Mouse (Mus musculus) intestine, embryonic 14.5 days (tissue): ENCODE measurements around the gene Ralgps1. TPM values are rescaled to one million over a fixed set of nuclear protein-coding genes. Genes with fewer than 3 reads are reported as not detected.

Source experiments
- ATAC-seq: fragments of 200-750 bp; cut with Nextera tagmentation; replicated peaks from 2 replicates; pipeline ENCODE4 v1.8.0; 2017; ENCODE audit warnings: low read depth, moderate number of reproducible peaks, moderate TSS enrichment, moderate library complexity; ENCODE audit not compliant: low FRiP score, low TSS enrichment
- DNase-seq: peaks from one replicate; pipeline ENCODE4 v3.0.0-alpha.2; 2018; ENCODE audit warnings: low spot score
- H3K27ac ChIP-seq: fragments of 300-500 bp; sonication (generic); 2 replicates; pipeline ENCODE4 v1.5.1; 2014; ENCODE audit warnings: low read depth, mild to moderate bottlenecking, control low read depth
- H3K27me3 ChIP-seq: fragments of 300-500 bp; sonication (generic); replicated peaks from 2 replicates; pipeline ENCODE4 v1.6.1; 2014; ENCODE audit warnings: low read length, control low read depth; ENCODE audit not compliant: control insufficient read depth, insufficient read depth
- H3K36me3 ChIP-seq: fragments of 300-500 bp; sonication (generic); 2 replicates; pipeline ENCODE4 v1.6.1; 2014; ENCODE audit warnings: low read length, control low read depth; ENCODE audit not compliant: control insufficient read depth, insufficient read depth
- H3K4me1 ChIP-seq: fragments of 300-500 bp; sonication (generic); replicated peaks from 2 replicates; pipeline ENCODE4 v1.6.1; 2014; ENCODE audit warnings: low read length, control low read depth, mixed read lengths; ENCODE audit not compliant: control insufficient read depth, insufficient read depth
- H3K4me2 ChIP-seq: fragments of 300-500 bp; sonication (generic); 2 replicates; pipeline ENCODE4 v1.6.1; 2014; ENCODE audit warnings: low read length
- H3K4me3 ChIP-seq: fragments of 300-500 bp; sonication (generic); 2 replicates; pipeline ENCODE4 v1.5.1; 2014; ENCODE audit warnings: low read depth, low read length, control low read depth, mixed read lengths
- H3K9ac ChIP-seq: fragments of 300-500 bp; sonication (generic); 2 replicates; pipeline ENCODE4 v1.6.1; 2014; ENCODE audit warnings: mild to moderate bottlenecking, low read length
- H3K9me3 ChIP-seq: fragments of 300-500 bp; sonication (generic); 2 replicates; pipeline ENCODE4 v1.6.1; 2016; ENCODE audit warnings: low read length, control low read depth; ENCODE audit not compliant: control insufficient read depth
- WGBS: fragments of 180-500 bp; shearing (Covaris S2); extraction: QIAGEN DNeasy Blood & Tissue Kit; methylation state at CpG from one replicate; pipeline ENCODE4 v1.1.7; 2014; 5-methylcytosine and 5-hydroxymethylcytosine counted together
- polyA plus RNA-seq: library from polyadenylated mRNA; unstranded; fragments of >200 nt; fragmentation: Nextera tagmentation; extraction: Ambion mirVana; gene quantifications from 2 replicates; pipeline ENCODE4 v1.2.1, GENCODE M21; 2014

The Ralgps1 gene
- polyA plus RNA-seq, 1 experiment from 2014 or later, result 7.3 TPM

DNA sequence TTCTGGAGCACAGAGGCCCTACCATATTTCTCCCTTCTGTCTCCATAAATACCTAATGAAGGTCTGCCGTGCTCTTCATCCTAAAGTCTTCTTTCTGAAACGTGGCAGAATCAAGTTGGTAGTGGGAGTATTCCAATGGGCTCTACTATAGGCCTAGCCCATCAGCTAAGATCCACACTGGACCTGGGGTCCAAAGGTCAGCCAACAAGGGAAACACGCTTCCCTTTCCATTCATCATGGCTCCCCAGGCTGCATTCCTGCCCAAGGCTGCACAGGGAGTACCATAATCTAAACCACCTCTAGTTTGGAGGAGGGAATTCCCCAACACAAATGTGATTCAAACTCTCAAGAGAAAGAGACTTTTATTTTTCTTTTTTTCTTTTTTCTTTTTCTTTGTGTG, 1.8 kb downstream of the Ralgps1 start:
- H3K27me3 ChIP-seq, result no peaks in the 10 kb centered on the region
- no peak overlapping the region for H3K4me2 ChIP-seq
- ATAC-seq, result no peak
- no peak overlapping the region for H3K4me3 ChIP-seq
- DNase-seq, result no peak
- peaks cover 18% of the 10 kb centered on the region for H3K4me1 ChIP-seq
- no peaks in the 10 kb centered on the region for H3K36me3 ChIP-seq
- H3K9ac ChIP-seq, result no peak overlapping the region
- no peak overlapping the region for H3K27ac ChIP-seq
- no peaks in the 10 kb centered on the region for H3K9me3 ChIP-seq
- WGBS, result 60% methylated on average over 3 of the region's 3 CpGs

DNA sequence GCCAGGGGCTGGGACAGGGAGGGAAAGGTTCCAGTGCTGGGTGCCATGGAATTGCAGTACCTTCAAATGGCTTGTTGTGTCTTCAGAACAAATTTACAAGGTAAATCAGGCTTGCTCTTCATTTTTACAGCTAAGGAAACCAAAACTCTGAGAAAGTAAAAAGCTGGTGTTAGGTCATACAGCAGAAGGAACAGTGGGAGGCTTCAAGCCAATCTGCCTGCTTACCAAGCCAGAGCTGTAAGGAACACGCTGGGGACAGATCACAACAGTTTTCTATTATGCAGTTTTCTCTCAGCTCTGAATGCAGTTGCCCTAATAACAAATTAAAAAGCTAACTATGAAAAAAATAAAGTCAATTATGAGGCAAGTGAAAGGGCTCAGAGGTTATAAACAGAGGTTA, 2.8 kb downstream of the Ralgps1 start:
- H3K4me3 ChIP-seq, result no peak overlapping the region
- H3K9ac ChIP-seq, result no peak overlapping the region
- H3K36me3 ChIP-seq, result no peaks in the 10 kb centered on the region
- no peaks in the 10 kb centered on the region for H3K9me3 ChIP-seq
- whole genome bisulfite sequencing, result 93% methylated on average over 1 of the region's 1 CpGs
- ATAC-seq (no peak), DNase-seq (no peak)
- no peak overlapping the region for H3K27ac ChIP-seq
- H3K4me2 ChIP-seq, result no peak overlapping the region
- peaks cover 18% of the 10 kb centered on the region for H3K4me1 ChIP-seq
- H3K27me3 ChIP-seq, result no peaks in the 10 kb centered on the region

DNA sequence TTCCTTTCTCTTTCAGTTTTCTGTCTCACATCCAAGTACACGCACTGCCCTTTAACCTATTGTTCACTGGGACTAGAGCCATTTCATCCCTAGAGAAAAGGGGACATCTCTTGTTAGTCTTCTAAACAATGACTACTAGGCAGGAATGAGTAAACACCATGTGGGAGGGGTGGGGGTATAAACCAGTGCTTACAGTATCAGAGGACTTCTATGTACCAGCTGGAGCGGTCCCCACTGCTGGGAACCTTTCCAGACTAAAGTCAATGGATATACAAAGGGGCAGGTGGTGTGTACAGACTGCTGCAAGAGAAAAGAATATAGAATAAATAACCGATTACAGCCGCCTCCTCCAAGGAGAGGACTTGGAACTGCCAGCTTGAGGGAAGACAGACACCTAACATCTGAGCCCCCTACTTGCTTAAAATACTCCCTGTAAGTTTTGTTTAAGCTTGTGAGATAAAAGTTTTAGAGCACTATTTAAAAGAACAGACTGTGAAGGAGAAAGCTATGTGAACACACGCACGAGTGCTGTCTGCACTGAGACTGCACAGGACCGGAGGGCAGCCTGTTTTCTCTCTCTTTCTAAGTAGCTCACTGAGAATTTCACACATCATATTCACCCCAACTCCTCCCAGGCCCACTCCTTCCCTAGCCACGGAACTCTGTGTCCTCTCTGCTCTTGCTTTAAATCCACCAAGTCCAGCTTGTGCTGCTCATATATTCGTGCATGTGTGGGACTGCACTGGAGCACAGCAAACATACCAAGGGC, 5.4 kb downstream of the Ralgps1 start:
- H3K27ac ChIP-seq, result peak overlapping the region; percentile 77
- H3K4me2 ChIP-seq, result 0 out of 2 replicates have a peak overlapping the region, but pooled peaks have one; percentile 2
- H3K4me1 ChIP-seq, result peaks cover 18% of the 10 kb centered on the region
- DNase-seq (peak; percentile 70), ATAC-seq (peak; percentile 66)
- H3K9me3 ChIP-seq, result no peaks in the 10 kb centered on the region
- H3K4me3 ChIP-seq, result no peak overlapping the region
- H3K27me3 ChIP-seq, result no peaks in the 10 kb centered on the region
- no peak overlapping the region for H3K9ac ChIP-seq
- H3K36me3 ChIP-seq, result no peaks in the 10 kb centered on the region
- 32% methylated on average over 9 of the region's 9 CpGs for WGBS

DNA sequence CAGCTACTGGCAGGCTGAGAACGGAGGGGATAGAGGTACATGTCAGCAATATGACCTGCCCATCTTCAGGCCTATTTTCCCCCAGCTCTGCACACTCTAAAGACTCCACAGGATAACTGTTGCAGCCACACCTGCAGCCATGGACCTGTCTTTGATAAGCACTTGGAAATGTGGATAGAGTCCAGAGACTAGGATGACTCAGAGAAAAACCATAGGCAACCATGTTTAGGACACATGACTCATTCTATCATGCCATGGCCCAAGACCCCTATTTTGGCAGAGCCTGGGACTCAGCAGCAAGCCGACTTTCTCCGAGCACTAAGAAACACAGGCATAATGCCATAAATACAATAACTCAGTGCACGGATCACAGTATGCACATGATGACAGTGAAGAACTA, 6.6 kb downstream of the Ralgps1 start:
- Histone ChIP-seq H3K27ac (no peak overlapping the region), H3K4me1 (peaks cover 18% of the 10 kb centered on the region)

DNA sequence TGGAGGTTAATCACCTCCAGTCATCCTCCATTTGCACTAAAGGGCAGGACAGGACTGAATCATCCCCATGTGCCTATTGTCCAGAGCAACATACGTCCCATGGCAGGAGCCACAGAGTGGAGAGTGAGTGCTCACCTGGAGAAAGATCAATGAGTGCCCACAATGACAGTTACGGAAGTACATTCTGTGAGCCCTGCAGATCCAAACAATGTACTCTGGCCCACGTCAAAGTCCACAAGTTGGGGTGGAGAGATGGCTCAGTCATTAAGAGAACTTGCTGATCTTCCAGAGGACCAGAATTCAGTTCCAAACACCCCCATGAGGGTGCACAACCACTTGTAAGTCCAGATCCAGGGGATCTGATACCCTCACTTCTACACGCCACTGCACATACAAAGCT, 7.4 kb downstream of the Ralgps1 start:
- Histone ChIP-seq H3K4me2 (no peak overlapping the region), H3K9me3 (no peaks in the 10 kb centered on the region), H3K27ac (no peak overlapping the region), H3K36me3 (no peaks in the 10 kb centered on the region), H3K9ac (no peak overlapping the region), H3K4me3 (no peak overlapping the region), H3K27me3 (no peaks in the 10 kb centered on the region), H3K4me1 (peaks cover 18% of the 10 kb centered on the region)
- DNase-seq, result no peak
- ATAC-seq, result no peak
- WGBS, result 86% methylated on average over 4 of the region's 4 CpGs

More for the DNA sequence above, 6.6 kb downstream of the Ralgps1 start:
- WGBS, result 83% methylated on average over 4 of the region's 4 CpGs
- no peaks in the 10 kb centered on the region for H3K36me3 ChIP-seq
- DNase-seq (no peak), ATAC-seq (no peak)
- no peak overlapping the region for H3K9ac ChIP-seq
- no peaks in the 10 kb centered on the region for H3K9me3 ChIP-seq
- H3K27me3 ChIP-seq, result no peaks in the 10 kb centered on the region
- no peak overlapping the region for H3K4me2 ChIP-seq
- H3K4me3 ChIP-seq, result no peak overlapping the region

DNA sequence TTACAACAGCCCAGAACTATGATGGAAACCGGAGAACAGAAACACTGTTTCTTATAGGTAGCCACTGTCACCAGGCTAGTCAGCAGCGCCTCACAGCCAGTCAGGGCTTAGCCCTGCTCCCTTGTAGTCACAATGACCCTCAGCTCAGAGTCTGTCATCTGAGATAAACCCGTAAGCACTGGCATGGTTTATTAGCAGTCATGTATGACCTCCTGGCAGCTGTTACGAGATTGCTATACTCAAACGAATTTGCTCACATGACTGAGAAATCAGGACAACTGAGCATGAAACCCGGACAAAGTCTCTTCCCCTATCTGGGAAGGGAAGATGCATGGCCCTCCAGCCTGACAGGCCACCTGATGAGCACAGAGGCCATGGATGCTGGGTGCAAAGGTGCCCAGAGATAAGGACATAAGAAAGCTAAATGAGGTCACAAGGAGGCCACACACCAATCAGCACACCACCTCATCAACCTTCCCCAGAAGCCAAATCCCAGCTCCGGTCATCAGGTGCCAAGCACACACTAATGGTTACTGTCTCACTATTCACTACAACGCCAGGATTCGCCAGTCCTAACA, 10.1 kb downstream of the Ralgps1 start:
- no peak overlapping the region for H3K4me3 ChIP-seq
- WGBS, result 68% methylated on average over 9 of the region's 9 CpGs
- H3K27me3 ChIP-seq, result no peaks in the 10 kb centered on the region
- H3K4me1 ChIP-seq, result peaks cover 9% of the 10 kb centered on the region
- DNase-seq (no peak), ATAC-seq (no peak)
- no peaks in the 10 kb centered on the region for H3K36me3 ChIP-seq
- no peak overlapping the region for H3K4me2 ChIP-seq
- H3K27ac ChIP-seq, result no peak overlapping the region
- 0 out of 2 replicates have a peak, but pooled peaks cover 2% of the 10 kb centered on the region for H3K9me3 ChIP-seq
- H3K9ac ChIP-seq, result no peak overlapping the region

DNA sequence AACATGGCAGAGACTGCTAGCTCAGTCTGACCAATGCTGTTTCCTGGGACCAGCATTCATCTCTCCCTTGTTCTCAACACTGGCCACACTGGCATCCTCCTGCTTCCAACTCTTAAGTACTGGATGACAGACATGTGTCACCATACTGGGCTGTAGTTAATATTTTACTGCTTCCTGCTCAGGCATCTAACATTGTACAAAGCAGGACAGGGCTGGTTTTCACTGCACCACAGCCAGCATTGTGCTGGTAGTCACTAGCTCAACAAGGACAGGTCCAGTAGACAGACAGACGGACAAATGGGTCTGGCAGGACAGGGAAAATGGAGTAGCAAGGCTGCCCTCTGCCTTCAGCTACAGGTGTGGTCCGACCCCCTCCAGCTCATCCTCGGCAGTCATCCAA, 10.7 kb downstream of the Ralgps1 start:
- H3K27ac ChIP-seq, result no peak overlapping the region
- ATAC-seq, result no peak

DNA sequence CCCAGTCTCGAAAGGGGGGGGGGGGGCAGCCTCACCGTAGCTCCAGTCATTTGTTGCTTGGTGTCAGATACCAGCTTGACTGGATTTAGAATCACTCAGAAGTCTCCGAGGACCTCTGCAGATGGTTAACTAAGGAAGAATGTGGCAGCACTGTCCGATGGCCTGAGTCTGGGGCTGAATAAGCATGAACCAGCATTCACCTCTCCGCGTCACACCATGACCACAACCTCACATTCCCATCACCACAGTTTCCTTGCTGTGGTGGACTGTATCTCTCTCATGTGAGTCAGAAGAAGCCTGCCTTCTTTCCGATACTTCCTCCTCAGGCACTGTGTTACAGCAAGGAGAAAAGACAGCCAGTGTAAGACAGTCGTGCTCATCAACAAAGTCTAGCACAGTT, 12.1 kb downstream of the Ralgps1 start:
- WGBS, result 90% methylated on average over 8 of the region's 8 CpGs
- 0 out of 2 replicates have a peak, but pooled peaks cover 2% of the 10 kb centered on the region for H3K9me3 ChIP-seq
- no peak overlapping the region for H3K4me3 ChIP-seq
- no peaks in the 10 kb centered on the region for H3K4me1 ChIP-seq
- H3K4me2 ChIP-seq, result no peak overlapping the region
- no peaks in the 10 kb centered on the region for H3K36me3 ChIP-seq
- ATAC-seq, result no peak
- H3K27ac ChIP-seq, result no peak overlapping the region
- H3K9ac ChIP-seq, result no peak overlapping the region
- no peak for DNase-seq
- H3K27me3 ChIP-seq, result no peaks in the 10 kb centered on the region

More for the DNA sequence above, 10.7 kb downstream of the Ralgps1 start:
- H3K36me3 ChIP-seq, result no peaks in the 10 kb centered on the region
- H3K4me2 ChIP-seq, result no peak overlapping the region
- no peak overlapping the region for H3K9ac ChIP-seq
- H3K4me3 ChIP-seq, result no peak overlapping the region
- 73% methylated on average over 3 of the region's 3 CpGs for WGBS
- H3K4me1 ChIP-seq, result peaks cover 4% of the 10 kb centered on the region
- no peak for DNase-seq
- 0 out of 2 replicates have a peak, but pooled peaks cover 2% of the 10 kb centered on the region for H3K9me3 ChIP-seq
- no peaks in the 10 kb centered on the region for H3K27me3 ChIP-seq
